9 mouse cellular contexts compared by ENCODE assay signal in genomic region chr1:187282804-187283203, GRCm38 (mm10).
DNase-seq lines count a peak whose midpoint lies in the region; ATAC-seq and TF ChIP-seq lines count a peak whose summit lies in the region.
"Had no signal": no experiment of that assay in that cellular context is flagged by ENCODE, and none has a peak within 500 bp of the region (broad histone marks: within the 10 kb centered on the region; RNA-seq: fewer than 3 reads in every experiment).

No protein-coding gene starts in this region.

- H3K4me1 ChIP-seq in kidney, adult 2 months (ENCODE audit: control insufficient read depth, insufficient read depth, low read length), result no peaks in the 10 kb centered on the region
- H3K4me1 ChIP-seq in G1E (ENCODE audit: insufficient read depth, low read depth, low read length), result peaks cover 2% of the 10 kb centered on the region; the same call in 1 of the 2 replicates
- peaks cover 8% of the 10 kb centered on the region for H3K4me1 ChIP-seq in forebrain, embryonic 16.5 days (replicated peaks; ENCODE audit: control insufficient read depth, insufficient read depth, low read length)
- H3K4me1 ChIP-seq: embryonic facial prominence, embryonic 10.5 days had no signal

- no peak overlapping the region for H3K9ac ChIP-seq in forebrain, embryonic 16.5 days (replicated peaks; ENCODE audit: low read depth, low read length)

- no peak overlapping the region for H3K4me2 ChIP-seq in forebrain, embryonic 16.5 days (ENCODE audit: low read length)

- ATAC-seq in G1E (ENCODE audit: extremely low read depth, insufficient number of reproducible peaks, low FRiP score, poor library complexity, severe bottlenecking), result no peak
- peak; percentile 33; the same call in 1 of the 2 replicates for ATAC-seq in forebrain, embryonic 16.5 days

- DNase-seq in kidney, adult 2 months, result peak; percentile 21
- no peak for DNase-seq in kidney, adult 18-20 months
- DNase-seq in G1E (ENCODE audit: low spot score), result peak; percentile 4
- peak; percentile 33 to 41 for DNase-seq in layer of hippocampus, adult 8-10 months (ENCODE audit: low spot score in 2 of 2)
- no peak for DNase-seq in adrenal gland, adult 8-10 months
- no peak for DNase-seq in adrenal gland, postnatal 25 days
- DNase-seq: gastrocnemius, postnatal 25 days had no signal

- H3K9me3 ChIP-seq in G1E (replicated peaks), result no peaks in the 10 kb centered on the region
- no peaks in the 10 kb centered on the region for H3K9me3 ChIP-seq in forebrain, embryonic 16.5 days (ENCODE audit: control insufficient read depth, low read length)
- H3K9me3 ChIP-seq: embryonic facial prominence, embryonic 10.5 days had no signal

- TF ChIP-seq CTCF in kidney, adult 2 months (conservative IDR thresholded peaks at IDR 0.05; ENCODE audit: insufficient read depth, insufficient read length, low read depth, low read length), result no peak
- no peak for TF ChIP-seq CTCF in G1E (IDR thresholded peaks at IDR 0.05; ENCODE audit: low read depth, low read length)

- no peak overlapping the region for H3K27ac ChIP-seq in kidney, adult 2 months (ENCODE audit: insufficient read depth, low read depth, low read length)
- no peak overlapping the region for H3K27ac ChIP-seq in forebrain, embryonic 16.5 days (ENCODE audit: low read length)
- H3K27ac ChIP-seq: embryonic facial prominence, embryonic 10.5 days had no signal

- H3K27me3 ChIP-seq in kidney, adult 2 months (replicated peaks; ENCODE audit: control insufficient read depth, insufficient read depth, low read length), result no peaks in the 10 kb centered on the region
- H3K27me3 ChIP-seq in G1E (ENCODE audit: insufficient read depth, low read length), result no peaks in the 10 kb centered on the region
- no peaks in the 10 kb centered on the region for H3K27me3 ChIP-seq in forebrain, embryonic 16.5 days (replicated peaks; ENCODE audit: control insufficient read depth, insufficient read depth, low read length)

- no peak overlapping the region for H3K4me3 ChIP-seq in kidney, adult 2 months (ENCODE audit: insufficient read depth, low read depth, low read length)
- no peak overlapping the region for H3K4me3 ChIP-seq in G1E (ENCODE audit: low read depth, low read length)
- H3K4me3 ChIP-seq in forebrain, embryonic 16.5 days (replicated peaks; ENCODE audit: low read length), result no peak overlapping the region
- H3K4me3 ChIP-seq: embryonic facial prominence, embryonic 10.5 days had no signal

- no peaks in the 10 kb centered on the region for H3K36me3 ChIP-seq in kidney, adult 2 months (ENCODE audit: control insufficient read depth, insufficient read depth, low read length)
- H3K36me3 ChIP-seq in G1E (replicated peaks), result peaks cover 22% of the 10 kb centered on the region
- no peaks in the 10 kb centered on the region for H3K36me3 ChIP-seq in forebrain, embryonic 16.5 days (ENCODE audit: control insufficient read depth, insufficient read depth)

- 66% methylated on average over 6 of the region's 6 CpGs for WGBS in kidney, adult 2 months
- 60% methylated on average over 6 of the region's 6 CpGs for WGBS in forebrain, embryonic 16.5 days

- TF ChIP-seq POLR2A in kidney, adult 2 months (IDR thresholded peaks at IDR 0.05; ENCODE audit: low read depth, low read length), result no peak

Comparison
In these comparisons a context has a peak if more than half of its experiments do, and no peak if none do; other contexts are left out.
1. DNase-seq: peak in kidney, adult 2 months (single experiment), G1E (single experiment) and layer of hippocampus, adult 8-10 months (2 of 2); none in kidney, adult 18-20 months (single experiment), adrenal gland, adult 8-10 months (single experiment) and adrenal gland, postnatal 25 days (single experiment).